Mouse (Mus musculus): ENCODE measurements around the gene Kif2b.

The Kif2b gene

DNA sequence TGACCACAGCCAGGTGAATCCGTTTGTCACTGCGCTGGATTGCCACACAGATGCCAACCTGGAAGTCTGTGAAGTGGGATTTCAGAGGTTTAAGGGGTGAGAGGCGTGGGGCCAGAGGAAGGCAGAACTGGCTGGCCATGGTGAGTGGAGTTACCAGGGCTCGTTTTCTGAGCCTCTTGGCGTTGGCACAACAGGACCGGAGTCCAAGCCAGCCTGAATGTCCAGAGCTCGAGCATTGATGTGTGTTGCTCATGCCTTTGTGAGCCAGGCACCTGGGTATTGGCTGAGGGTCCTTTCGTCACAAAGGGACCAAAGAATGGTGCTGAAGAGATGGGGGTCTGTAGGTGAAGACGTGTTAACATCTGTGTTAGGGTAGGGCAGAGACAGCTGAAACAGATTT, at the start of gene Kif2b:
Gene Kif2b (minus strand): TSS at position 242 of the 400 bp plus-strand sequence.
- DNase-seq (ENCODE audit: low spot score): no peak

DNA sequence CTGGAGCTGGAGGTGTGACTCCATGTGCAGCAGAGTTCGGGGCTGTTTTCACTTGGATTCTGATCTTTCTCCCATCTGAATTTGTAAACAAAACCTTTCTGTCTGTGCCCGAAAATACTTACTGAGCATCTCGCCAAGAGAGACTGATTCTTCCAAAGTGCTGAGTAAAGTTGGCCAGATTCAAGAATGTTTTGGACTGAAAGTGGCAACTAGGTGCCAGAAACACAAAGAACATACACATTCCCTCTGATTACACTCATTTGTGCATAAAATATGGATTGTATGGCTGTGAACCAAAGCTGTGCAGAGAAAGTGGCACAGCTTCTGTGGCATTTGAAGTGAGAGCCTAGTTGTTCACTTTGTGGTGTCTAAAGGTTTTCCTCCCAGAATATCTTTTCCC, 15.7 kb upstream of the Kif2b start:
- no peak for DNase-seq (ENCODE audit: low spot score)

DNA sequence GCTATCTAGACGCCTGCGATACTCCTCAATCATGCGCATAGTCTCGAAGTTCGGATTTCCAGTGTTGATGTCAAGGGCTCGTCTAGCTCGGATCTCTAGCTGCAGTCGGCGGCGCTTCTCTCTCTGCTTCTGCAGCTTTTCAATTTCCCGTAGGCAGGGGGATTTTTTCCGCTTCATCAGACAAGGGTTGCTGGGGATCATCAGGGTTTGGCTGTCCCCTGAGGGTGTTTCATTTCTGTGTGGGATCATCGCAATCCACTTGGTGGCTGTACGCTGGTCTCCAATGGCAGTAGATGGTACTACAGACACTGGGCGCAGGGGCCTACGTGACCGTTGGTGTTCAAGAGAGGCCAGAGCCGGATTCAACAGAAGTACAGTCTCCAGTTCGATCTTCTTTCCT, 502 bp downstream of the Kif2b start:
- DNase-seq (ENCODE audit: low spot score): no peak

DNA sequence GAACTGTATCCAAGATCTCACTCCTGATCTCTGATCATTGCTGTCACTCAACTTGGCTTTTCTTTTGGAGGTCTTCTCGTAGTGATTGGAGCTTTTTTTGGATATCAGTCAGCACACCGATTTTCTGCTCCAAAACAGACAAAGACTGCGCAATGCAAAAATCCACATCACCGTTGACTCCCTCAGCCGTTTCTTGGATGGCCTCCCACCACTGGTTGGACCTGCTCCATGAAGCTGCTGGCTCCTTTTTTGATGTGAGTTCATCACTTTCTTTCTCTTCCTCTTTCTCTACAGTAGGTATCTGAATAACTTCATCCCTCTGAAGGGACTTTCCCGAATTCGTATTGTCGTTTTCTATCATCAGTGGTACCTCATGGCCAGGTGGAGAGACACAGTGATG, 2.0 kb downstream of the Kif2b start:
- DNase-seq (ENCODE audit: low spot score): no peak

DNA sequence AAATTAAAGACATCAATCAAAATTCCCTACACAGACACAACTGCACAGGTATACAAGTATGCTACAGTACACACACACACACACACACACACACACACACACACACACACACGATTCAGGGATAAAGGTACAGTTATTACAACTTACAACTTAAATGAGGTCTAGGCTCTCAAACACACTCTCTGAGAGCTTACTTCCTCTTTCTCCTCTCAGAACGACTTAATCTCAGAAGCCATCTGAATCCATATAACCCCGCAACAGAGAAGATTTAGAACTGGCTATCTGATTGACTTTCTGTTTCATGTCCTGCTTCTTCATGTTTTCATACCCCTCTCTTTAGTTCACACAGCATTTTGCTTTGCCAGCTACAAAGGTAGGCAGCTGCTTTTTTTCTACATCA, 2.9 kb downstream of the Kif2b start:
- no peak for DNase-seq (ENCODE audit: low spot score)

DNA sequence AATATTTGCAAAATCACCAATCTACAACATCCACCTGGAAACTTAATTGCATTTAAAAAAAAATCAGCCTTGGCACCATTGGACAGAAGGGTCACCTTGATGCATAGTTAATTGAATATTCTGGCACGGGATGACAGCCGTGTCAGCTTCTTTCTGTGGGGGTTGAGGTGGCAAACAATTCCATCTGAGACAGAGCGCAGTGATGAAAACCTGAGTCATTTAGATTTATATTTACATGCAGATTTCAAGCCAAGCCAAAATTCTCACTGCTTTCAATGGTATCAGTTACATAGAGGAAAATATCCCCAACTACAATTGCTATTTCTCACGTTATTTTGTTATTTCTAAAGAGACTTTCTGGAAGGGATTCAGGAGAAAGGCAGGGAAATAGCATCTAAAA, 46.6 kb downstream of the Kif2b start:
- no peak for DNase-seq (ENCODE audit: low spot score)
